Mouse (Mus musculus) limb, embryonic 15.5 days (tissue): ENCODE results near the gene Fam81a. TPM values are rescaled to one million over a fixed set of nuclear protein-coding genes. Genes with fewer than 3 reads are reported as not detected.

ENCODE experiments used
- polyA plus RNA-seq: library from polyadenylated mRNA; unstranded; fragments of >200 nt; fragmentation: Nextera tagmentation; extraction: Ambion mirVana; gene quantifications from 2 replicates; pipeline ENCODE4 v1.2.1, GENCODE M21; 2015

The Fam81a gene
- polyA plus RNA-seq, 1 experiment from 2014 or later = 8.2 TPM

Other genes starting within 250 kb of the Fam81a start
- 106 and 117 TPM in 2 replicates for gene Bnip2, start 153.1 kb downstream of the Fam81a start, polyA plus RNA-seq
- 156 and 162 TPM in 2 replicates for gene Gtf2a2, start 130.0 kb downstream of the Fam81a start, polyA plus RNA-seq
- 0.43 and 0.67 TPM in 2 replicates for gene Gcnt3, start 104.5 kb downstream of the Fam81a start, polyA plus RNA-seq
- gene Myo1e, start 64.8 kb upstream of the Fam81a start, polyA plus RNA-seq = 27.5 and 28.5 TPM in 2 replicates